Comparison of ENCODE assay signal across 10 mouse cellular contexts in genomic region chr7:4972321-4973047, GRCm38 (mm10). TPM values are rescaled to one million over a fixed set of nuclear protein-coding genes. Genes with fewer than 3 reads are reported as not detected.
DNase-seq lines count a peak whose midpoint lies in the region; ATAC-seq and TF ChIP-seq lines count a peak whose summit lies in the region.
"Had no signal": no experiment of that assay in that cellular context is flagged by ENCODE, and none has a peak within 500 bp of the region (broad histone marks: within the 10 kb centered on the region; RNA-seq: fewer than 3 reads in every experiment).

No protein-coding gene starts in this region.

- H3K36me3 ChIP-seq in heart, embryonic 16.5 days (ENCODE audit: control insufficient read depth, insufficient read depth) = no peaks in the 10 kb centered on the region
- H3K36me3 ChIP-seq in midbrain, postnatal 0 days (ENCODE audit: insufficient read depth, low read length) = no peaks in the 10 kb centered on the region
- H3K36me3 ChIP-seq: midbrain, embryonic 15.5 days had no signal

- H3K9me3 ChIP-seq in heart, embryonic 16.5 days (replicated peaks; ENCODE audit: control insufficient read depth, low read length) = 0 out of 2 replicates have a peak, but pooled peaks cover 2% of the 10 kb centered on the region
- H3K9me3 ChIP-seq in midbrain, postnatal 0 days (ENCODE audit: low read length) = no peaks in the 10 kb centered on the region
- H3K9me3 ChIP-seq: midbrain, embryonic 15.5 days had no signal

- WGBS in heart, embryonic 16.5 days = 35% methylated on average over 18 of the region's 18 CpGs
- 79% methylated on average over 18 of the region's 18 CpGs for WGBS in midbrain, postnatal 0 days

- no peak overlapping the region for H3K4me3 ChIP-seq in heart, embryonic 16.5 days (ENCODE audit: low read length)
- H3K4me3 ChIP-seq in midbrain, postnatal 0 days (ENCODE audit: low read depth, low read length) = no peak overlapping the region
- H3K4me3 ChIP-seq: forebrain, embryonic 13.5 days; layer of hippocampus, adult 2 months; midbrain, embryonic 15.5 days had no signal

- no peak overlapping the region for H3K9ac ChIP-seq in heart, embryonic 16.5 days (ENCODE audit: low read length)
- H3K9ac ChIP-seq in midbrain, postnatal 0 days (replicated peaks; ENCODE audit: low read length, poor library complexity, severe bottlenecking) = no peak overlapping the region
- H3K9ac ChIP-seq: forebrain, embryonic 13.5 days; midbrain, embryonic 15.5 days had no signal

- 0 out of 2 replicates have a peak, but pooled peaks have one; percentile 7 for ATAC-seq in common myeloid progenitor, adult 5-6 weeks (replicated peaks; ENCODE audit: low read depth, poor library complexity, severe bottlenecking)
- ATAC-seq in heart, embryonic 16.5 days (replicated peaks; ENCODE audit: extremely low read depth, insufficient read depth, low FRiP score) = peak; percentile 85
- no peak for ATAC-seq in midbrain, postnatal 0 days (ENCODE audit: low FRiP score)
- ATAC-seq: forebrain, embryonic 13.5 days; midbrain, embryonic 15.5 days had no signal

- peak; percentile 51 for DNase-seq in urinary bladder, postnatal 14 days (ENCODE audit: low spot score)
- no peak for DNase-seq in urinary bladder, adult 18-20 months (ENCODE audit: low spot score in 2 of 2)
- DNase-seq in retina, embryonic 14.5 days (ENCODE audit: low spot score) = no peak
- DNase-seq in left cerebral cortex, postnatal 10 days (ENCODE audit: extremely low spot score in 1 of 2, low spot score in 2 of 2) = no peak
- no peak for DNase-seq in midbrain, postnatal 0 days (ENCODE audit: low spot score)

- H3K4me1 ChIP-seq in heart, embryonic 16.5 days (ENCODE audit: control insufficient read depth, insufficient read depth, low read length) = peaks cover 9% of the 10 kb centered on the region
- no peaks in the 10 kb centered on the region for H3K4me1 ChIP-seq in midbrain, postnatal 0 days (ENCODE audit: insufficient read depth, low read length)
- H3K4me1 ChIP-seq: forebrain, embryonic 13.5 days; midbrain, embryonic 15.5 days had no signal

- no peak overlapping the region for H3K4me2 ChIP-seq in heart, embryonic 16.5 days (ENCODE audit: low read depth, low read length)
- H3K4me2 ChIP-seq in midbrain, postnatal 0 days (ENCODE audit: low read depth, low read length, poor library complexity, severe bottlenecking) = no peak overlapping the region
- H3K4me2 ChIP-seq: forebrain, embryonic 13.5 days; midbrain, embryonic 15.5 days had no signal

- no peak for TF ChIP-seq CTCF in midbrain, postnatal 0 days (IDR thresholded peaks at IDR 0.05)

- H3K27ac ChIP-seq in heart, embryonic 16.5 days (ENCODE audit: low read length) = peak overlapping the region; percentile 61
- H3K27ac ChIP-seq in midbrain, postnatal 0 days (ENCODE audit: low read depth, low read length) = no peak overlapping the region
- H3K27ac ChIP-seq: forebrain, embryonic 13.5 days; layer of hippocampus, adult 2 months; midbrain, embryonic 15.5 days had no signal

- intact Hi-C loops in left cerebral cortex, postnatal 10 days (cut with DNase I) = no loop called here

- no peaks in the 10 kb centered on the region for H3K27me3 ChIP-seq in heart, embryonic 16.5 days (ENCODE audit: control insufficient read depth, insufficient read depth, low read length)
- H3K27me3 ChIP-seq in midbrain, postnatal 0 days (ENCODE audit: insufficient read depth, low read length) = no peaks in the 10 kb centered on the region
- H3K27me3 ChIP-seq: forebrain, embryonic 13.5 days; midbrain, embryonic 15.5 days had no signal

RNA-seq across cellular contexts. Expression of gene Sbk3, which starts 1.5 kb away (rescaled TPM):
- 0.19 TPM in 1 of 2 replicates, not detected in the other for total RNA-seq in common myeloid progenitor, adult 5-6 weeks (2017)
- polyA plus RNA-seq in heart, embryonic 16.5 days (2015; fragmentation: Nextera tagmentation; extraction: Ambion mirVana) = 0.72 and 0.84 TPM in 2 replicates
- total RNA-seq in left cerebral cortex, postnatal 10 days (2021) = under 1 TPM; 0.24 to 0.32 TPM
- 0.49 and 1.8 TPM in 2 replicates for total RNA-seq in midbrain, postnatal 0 days (2014; rRNA removed)
- polyA plus RNA-seq in midbrain, postnatal 0 days (2015; fragmentation: Nextera tagmentation; extraction: Ambion mirVana) = 0.45 and 0.46 TPM in 2 replicates

RNA-seq across cellular contexts. Expression of gene Sbk2, which starts 8.3 kb away (rescaled TPM):
- total RNA-seq in common myeloid progenitor, adult 5-6 weeks (2017) = not detected in 2 replicates
- 5.9 and 10.4 TPM in 2 replicates for polyA plus RNA-seq in heart, embryonic 16.5 days (2015; fragmentation: Nextera tagmentation; extraction: Ambion mirVana)
- total RNA-seq in left cerebral cortex, postnatal 10 days (2021) = not detected
- total RNA-seq in midbrain, postnatal 0 days (2014; rRNA removed) = 0.49 TPM in 1 of 2 replicates, not detected in the other
- 0.20 TPM in 1 of 2 replicates, not detected in the other for polyA plus RNA-seq in midbrain, postnatal 0 days (2015; fragmentation: Nextera tagmentation; extraction: Ambion mirVana)
- polyA plus RNA-seq: forebrain, embryonic 13.5 days; midbrain, embryonic 15.5 days had no signal

RNA-seq across cellular contexts. Expression of gene Zfp579, which starts 23.5 kb away (rescaled TPM):
- total RNA-seq in common myeloid progenitor, adult 5-6 weeks (2017) = 4.1 and 8.3 TPM in 2 replicates
- 25.8 and 31.3 TPM in 2 replicates for polyA plus RNA-seq in heart, embryonic 16.5 days (2015; fragmentation: Nextera tagmentation; extraction: Ambion mirVana)
- total RNA-seq in left cerebral cortex, postnatal 10 days (2021) = 10 to 100 TPM; 29.7 to 33.6 TPM
- 53.2 and 54.3 TPM in 2 replicates for total RNA-seq in midbrain, postnatal 0 days (2014; rRNA removed)
- 43.1 and 43.3 TPM in 2 replicates for polyA plus RNA-seq in midbrain, postnatal 0 days (2015; fragmentation: Nextera tagmentation; extraction: Ambion mirVana)

RNA-seq across cellular contexts. Expression of gene Zfp524, which starts 41.7 kb away (rescaled TPM):
- total RNA-seq in common myeloid progenitor, adult 5-6 weeks (2017) = 2.2 and 7.4 TPM in 2 replicates
- polyA plus RNA-seq in heart, embryonic 16.5 days (2015; fragmentation: Nextera tagmentation; extraction: Ambion mirVana) = 14.1 and 15.1 TPM in 2 replicates
- total RNA-seq in left cerebral cortex, postnatal 10 days (2021) = 1 to 10 TPM; 4.0 to 4.4 TPM
- 3.9 and 7.3 TPM in 2 replicates for total RNA-seq in midbrain, postnatal 0 days (2014; rRNA removed)
- 2.9 and 3.5 TPM in 2 replicates for polyA plus RNA-seq in midbrain, postnatal 0 days (2015; fragmentation: Nextera tagmentation; extraction: Ambion mirVana)

RNA-seq across cellular contexts. Expression of gene Fiz1, which starts 42.0 kb away (rescaled TPM):
- total RNA-seq in common myeloid progenitor, adult 5-6 weeks (2017) = 20.0 and 21.1 TPM in 2 replicates
- 25.6 and 26.2 TPM in 2 replicates for polyA plus RNA-seq in heart, embryonic 16.5 days (2015; fragmentation: Nextera tagmentation; extraction: Ambion mirVana)
- total RNA-seq in left cerebral cortex, postnatal 10 days (2021) = 10 to 100 TPM; 22.0 to 23.7 TPM
- total RNA-seq in midbrain, postnatal 0 days (2014; rRNA removed) = 35.5 and 36.1 TPM in 2 replicates
- 22.8 and 25.7 TPM in 2 replicates for polyA plus RNA-seq in midbrain, postnatal 0 days (2015; fragmentation: Nextera tagmentation; extraction: Ambion mirVana)
